ENCODE assay signal across 10 mouse cellular contexts in the genomic region with DNA sequence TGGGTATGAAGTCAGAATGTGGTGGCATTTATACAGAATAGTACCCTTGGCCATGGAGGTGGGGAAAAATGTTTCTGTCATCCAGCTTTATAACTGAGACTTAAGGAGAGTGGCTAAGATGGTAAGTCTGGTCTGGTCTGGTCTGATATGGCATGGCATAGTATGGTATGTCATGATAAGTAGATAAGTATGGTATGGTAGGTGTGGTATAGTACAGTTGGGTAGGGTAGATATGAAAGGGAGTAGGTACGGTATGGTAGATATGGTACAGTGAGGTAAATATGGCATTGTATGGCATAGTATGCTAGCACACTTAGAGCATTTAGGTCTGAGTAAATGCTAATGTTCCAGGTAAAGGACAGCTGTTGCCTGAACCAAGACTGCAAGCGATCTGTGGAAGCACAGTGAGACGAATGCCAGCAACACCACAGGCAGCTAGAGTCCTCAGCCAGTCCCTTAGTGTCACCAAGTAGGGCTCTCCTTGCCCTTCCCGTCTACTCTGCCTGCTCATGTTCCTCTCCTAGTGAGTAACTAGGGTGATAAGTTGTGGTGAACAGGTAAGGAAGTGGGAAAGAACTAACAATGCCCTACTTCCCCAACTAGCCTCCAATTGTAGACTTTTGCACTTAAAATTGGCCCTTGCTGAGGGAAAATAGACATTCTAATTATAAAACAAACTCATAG.
DNase-seq lines count a peak whose midpoint lies in the region; ATAC-seq lines count a peak whose summit lies in the region.
"Had no signal": no experiment of that assay in that cellular context is flagged by ENCODE, and none has a peak within 500 bp of the region (broad histone marks: within the 10 kb centered on the region; RNA-seq: fewer than 3 reads in every experiment).

No protein-coding gene starts in this region.

- H3K4me1 ChIP-seq in liver, embryonic 12.5 days = peaks cover 31% of the 10 kb centered on the region
- H3K4me1 ChIP-seq in stomach, embryonic 16.5 days (ENCODE audit: control insufficient read depth, insufficient read depth, low read length) = no peaks in the 10 kb centered on the region

- peak overlapping the region; percentile 89 for H3K27ac ChIP-seq in liver, embryonic 12.5 days
- H3K27ac ChIP-seq in stomach, embryonic 16.5 days (ENCODE audit: low read length) = no peak overlapping the region

- peak; percentile 3 for DNase-seq in CD4-positive, CD25-positive, alpha-beta regulatory T cell, adult 2 months (ENCODE audit: low read depth, low spot score)
- DNase-seq in spleen, postnatal 10 days (ENCODE audit: low spot score in 2 of 2) = peak; percentile 21 to 26
- DNase-seq in spleen, postnatal 14 days (ENCODE audit: low spot score in 2 of 2) = no peak
- DNase-seq in layer of hippocampus, postnatal 36 days = no peak
- DNase-seq in adipocyte (ENCODE audit: low spot score) = no peak
- DNase-seq: cerebellum, adult 9-11 months had no signal

- H3K4me3 ChIP-seq in liver, embryonic 12.5 days = no peak overlapping the region
- no peak overlapping the region for H3K4me3 ChIP-seq in stomach, embryonic 16.5 days (replicated peaks; ENCODE audit: low read length)
- H3K4me3 ChIP-seq: myocyte had no signal

- H3K4me2 ChIP-seq in liver, embryonic 12.5 days = peak overlapping the region; percentile 50
- H3K4me2 ChIP-seq in stomach, embryonic 16.5 days (ENCODE audit: low read depth, low read length) = no peak overlapping the region

- 52% methylated on average over 4 of the region's 4 CpGs for whole genome bisulfite sequencing in liver, embryonic 12.5 days (ENCODE audit: insufficient replicate concordance)
- WGBS in stomach, embryonic 16.5 days = 92% methylated on average over 4 of the region's 4 CpGs

- H3K9me3 ChIP-seq in liver, embryonic 12.5 days (replicated peaks) = no peaks in the 10 kb centered on the region
- H3K9me3 ChIP-seq in stomach, embryonic 16.5 days (replicated peaks; ENCODE audit: control insufficient read depth, low read length) = no peaks in the 10 kb centered on the region; the same call in 1 of the 2 replicates

- no peaks in the 10 kb centered on the region for H3K27me3 ChIP-seq in liver, embryonic 12.5 days (replicated peaks)
- H3K27me3 ChIP-seq in stomach, embryonic 16.5 days (ENCODE audit: control insufficient read depth, insufficient read depth, low read length) = no peaks in the 10 kb centered on the region

- ATAC-seq in CD4-positive, CD25-positive, alpha-beta regulatory T cell, adult 4 months = no peak
- ATAC-seq in liver, embryonic 12.5 days = peak; percentile 100
- peak; percentile 66 for ATAC-seq in stomach, embryonic 16.5 days (ENCODE audit: insufficient read depth, low FRiP score)

- H3K36me3 ChIP-seq in liver, embryonic 12.5 days = no peaks in the 10 kb centered on the region
- no peaks in the 10 kb centered on the region for H3K36me3 ChIP-seq in stomach, embryonic 16.5 days (ENCODE audit: control insufficient read depth, insufficient read depth, low read length)

- H3K9ac ChIP-seq in liver, embryonic 12.5 days = 0 out of 2 replicates have a peak overlapping the region, but pooled peaks have one; percentile 17
- H3K9ac ChIP-seq in stomach, embryonic 16.5 days (ENCODE audit: low read length) = no peak overlapping the region

Comparison
In these comparisons a context has a peak if more than half of its experiments do, and no peak if none do; other contexts are left out.
1. DNase-seq: peak in CD4-positive, CD25-positive, alpha-beta regulatory T cell, adult 2 months (single experiment) and spleen, postnatal 10 days (2 of 2); none in spleen, postnatal 14 days (0 of 2), layer of hippocampus, postnatal 36 days (0 of 2) and adipocyte (single experiment).